Mouse (Mus musculus): Measurements from ENCODE around the gene Xlr4b.

- TF ChIP-seq CTCF (IDR thresholded peaks at IDR 0.05; ENCODE audit: low read depth, low read length): no peak
- 0 out of 2 replicates have a peak, but pooled peaks have one; percentile 61 for TF ChIP-seq POLR2A (IDR thresholded peaks at IDR 0.05; ENCODE audit: extremely low read depth, insufficient read depth, low read length)
These were observed 13.9 kb downstream of the Xlr4b start, which contains the start of gene F8a for GRCm38 (mm10) chrX:73227914-73228605.

Data from liver, adult 2 months (tissue).